Mouse (Mus musculus) C2C12 (cell line): Measurements from ENCODE around the gene Dhx9.

ENCODE experiments used
- CTCF ChIP-seq: IDR thresholded peaks from one replicate; pipeline ENCODE4 v1.5.1; 2011; ENCODE audit not compliant: control insufficient read depth, insufficient read depth, insufficient read length
- MAX ChIP-seq: IDR thresholded peaks from one replicate; pipeline ENCODE4 v1.6.1; 2011; ENCODE audit warnings: mild to moderate bottlenecking, control low read depth
- MYOG ChIP-seq: IDR thresholded peaks from one replicate; pipeline ENCODE4 v1.6.1; 2011; ENCODE audit not compliant: control insufficient read depth, insufficient read length; ENCODE audit errors: extremely low read depth
- USF1 ChIP-seq: IDR thresholded peaks from one replicate; pipeline ENCODE4 v1.6.1; 2011; ENCODE audit warnings: low read depth, mild to moderate bottlenecking, control low read depth, moderate library complexity

DNA sequence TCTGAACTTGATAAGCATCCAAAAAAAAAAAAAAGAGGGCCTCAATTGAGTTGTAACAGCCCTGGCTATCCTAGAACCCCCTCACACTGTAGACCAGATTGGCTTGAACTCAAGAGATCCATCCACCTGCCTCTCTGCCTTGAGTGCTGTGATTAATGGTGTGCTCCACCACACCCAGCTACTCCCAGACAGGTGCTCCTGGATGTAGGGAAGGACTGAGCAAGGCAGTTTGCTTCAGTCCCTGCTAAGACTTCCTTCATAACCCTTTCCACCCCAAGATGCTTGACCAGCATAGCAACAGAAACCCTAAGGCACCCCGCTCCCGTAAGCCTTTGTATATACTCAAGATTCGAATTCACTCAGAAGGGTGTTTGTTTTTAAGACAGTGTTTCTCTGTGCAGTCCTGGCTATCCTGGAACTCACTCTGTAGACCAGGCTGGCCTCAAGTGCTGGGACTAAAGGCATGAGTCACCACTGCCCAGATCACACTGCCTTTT is 34.3 kb downstream of the Dhx9 start:
- no peak for TF ChIP-seq CTCF
- TF ChIP-seq MAX = no peak
- TF ChIP-seq USF1 = no peak
- TF ChIP-seq MYOG = no peak
